23 mouse cellular contexts compared by ENCODE assay signal in genomic region chr8:104332665-104333631, GRCm38 (mm10). TPM values are rescaled to one million over a fixed set of nuclear protein-coding genes. Genes with fewer than 3 reads are reported as not detected.
DNase-seq lines count a peak whose midpoint lies in the region; ATAC-seq and TF ChIP-seq lines count a peak whose summit lies in the region.
"Had no signal": no experiment of that assay in that cellular context is flagged by ENCODE, and none has a peak within 500 bp of the region (broad histone marks: within the 10 kb centered on the region; RNA-seq: fewer than 3 reads in every experiment).

No protein-coding gene starts in this region.

- H3K27ac ChIP-seq in intestine, postnatal 0 days (ENCODE audit: low read depth, low read length) = no peak overlapping the region
- H3K27ac ChIP-seq in intestine, embryonic 16.5 days (ENCODE audit: low read length) = no peak overlapping the region
- peak overlapping the region; percentile 90 for H3K27ac ChIP-seq in bone marrow macrophage, adult 2 months (ENCODE audit: insufficient read depth, low read depth, low read length)
- H3K27ac ChIP-seq in macrophage = peak overlapping the region; percentile 76
- H3K27ac ChIP-seq: embryonic facial prominence, embryonic 15.5 days; heart, embryonic 13.5 days; midbrain, embryonic 15.5 days had no signal

- H3K79me2 ChIP-seq in macrophage (ENCODE audit: inconsistent target) = no peaks in the 10 kb centered on the region

- TF ChIP-seq CTCF in intestine, postnatal 0 days (IDR thresholded peaks at IDR 0.05; ENCODE audit: low read depth) = peak; percentile 35; the same call in 1 of the 2 replicates
- TF ChIP-seq CTCF in bone marrow macrophage, adult 2 months (IDR thresholded peaks at IDR 0.05; ENCODE audit: low read depth, low read length) = no peak

- H3K9me3 ChIP-seq in intestine, postnatal 0 days (ENCODE audit: control insufficient read depth) = no peaks in the 10 kb centered on the region
- H3K9me3 ChIP-seq in intestine, embryonic 16.5 days (ENCODE audit: control insufficient read depth, low read length) = no peaks in the 10 kb centered on the region
- H3K9me3 ChIP-seq: embryonic facial prominence, embryonic 15.5 days; heart, embryonic 13.5 days; midbrain, embryonic 15.5 days had no signal

- peak; percentile 42 for DNase-seq in 416B (ENCODE audit: low read depth)
- DNase-seq in cerebellum, postnatal 10 days = no peak
- DNase-seq in urinary bladder, adult 18-20 months (ENCODE audit: low spot score in 2 of 2) = no peak
- DNase-seq: adrenal gland, adult 8-10 months; cerebellum, adult 8-10 months; gastrocnemius, postnatal 25 days; heart, postnatal 4 days; layer of hippocampus, postnatal 36 days; retina, postnatal 1 day; thymus, postnatal 4 days had no signal

- H3K4me3 ChIP-seq in intestine, postnatal 0 days (ENCODE audit: low read depth, low read length) = no peak overlapping the region
- H3K4me3 ChIP-seq in intestine, embryonic 16.5 days (ENCODE audit: low read length) = no peak overlapping the region
- no peak overlapping the region for H3K4me3 ChIP-seq in bone marrow macrophage, adult 2 months (ENCODE audit: insufficient read depth, low read length)
- H3K4me3 ChIP-seq in macrophage (ENCODE audit: inconsistent target) = no peak overlapping the region
- H3K4me3 ChIP-seq: embryonic facial prominence, embryonic 15.5 days; heart, embryonic 13.5 days; midbrain, embryonic 15.5 days had no signal

- TF ChIP-seq POLR2A in bone marrow macrophage, adult 2 months (IDR thresholded peaks at IDR 0.05; ENCODE audit: borderline replicate concordance, low read depth, low read length) = no peak

- no peaks in the 10 kb centered on the region for H3K27me3 ChIP-seq in intestine, postnatal 0 days (replicated peaks; ENCODE audit: control insufficient read depth, insufficient read depth, low read length)
- H3K27me3 ChIP-seq in intestine, embryonic 16.5 days (replicated peaks; ENCODE audit: control insufficient read depth, insufficient read depth, low read length) = no peaks in the 10 kb centered on the region
- H3K27me3 ChIP-seq: embryonic facial prominence, embryonic 15.5 days; heart, embryonic 13.5 days; midbrain, embryonic 15.5 days had no signal

- H3K4me2 ChIP-seq in intestine, postnatal 0 days (replicated peaks; ENCODE audit: low read depth) = no peak overlapping the region
- H3K4me2 ChIP-seq in intestine, embryonic 16.5 days (ENCODE audit: low read depth, low read length) = no peak overlapping the region
- H3K4me2 ChIP-seq: embryonic facial prominence, embryonic 15.5 days; heart, embryonic 13.5 days; midbrain, embryonic 15.5 days had no signal

- 68% methylated on average over 5 of the region's 5 CpGs for WGBS in intestine, postnatal 0 days
- 76% methylated on average over 5 of the region's 5 CpGs for WGBS in intestine, embryonic 16.5 days
- WGBS in macrophage (ENCODE audit: missing documents) = 78% methylated on average over 4 of the region's 5 CpGs

- no peaks in the 10 kb centered on the region for H3K4me1 ChIP-seq in intestine, postnatal 0 days (replicated peaks; ENCODE audit: control insufficient read depth, insufficient read depth, low read length)
- H3K4me1 ChIP-seq in intestine, embryonic 16.5 days (ENCODE audit: control insufficient read depth, insufficient read depth, low read length) = no peaks in the 10 kb centered on the region
- peaks cover 15% of the 10 kb centered on the region for H3K4me1 ChIP-seq in bone marrow macrophage, adult 2 months (ENCODE audit: control insufficient read depth, insufficient read depth, low read length)
- H3K4me1 ChIP-seq: embryonic facial prominence, embryonic 15.5 days; heart, embryonic 13.5 days; midbrain, embryonic 15.5 days had no signal

- no peak for ATAC-seq in intestine, postnatal 0 days
- no peak for ATAC-seq in intestine, embryonic 16.5 days
- ATAC-seq: midbrain, embryonic 15.5 days had no signal

- no peak overlapping the region for H3K9ac ChIP-seq in intestine, postnatal 0 days (ENCODE audit: low read depth, low read length)
- no peak overlapping the region for H3K9ac ChIP-seq in intestine, embryonic 16.5 days (ENCODE audit: low read depth, low read length)
- H3K9ac ChIP-seq: embryonic facial prominence, embryonic 15.5 days; heart, embryonic 13.5 days; midbrain, embryonic 15.5 days had no signal

- H3K36me3 ChIP-seq in intestine, postnatal 0 days (ENCODE audit: control insufficient read depth, insufficient read depth) = no peaks in the 10 kb centered on the region
- no peaks in the 10 kb centered on the region for H3K36me3 ChIP-seq in intestine, embryonic 16.5 days (ENCODE audit: control insufficient read depth, insufficient read depth, low read length)
- no peaks in the 10 kb centered on the region for H3K36me3 ChIP-seq in macrophage (ENCODE audit: inconsistent target)
- H3K36me3 ChIP-seq: embryonic facial prominence, embryonic 15.5 days; heart, embryonic 13.5 days; midbrain, embryonic 15.5 days had no signal

RNA-seq across cellular contexts. Expression of gene Cmtm3, which starts 6.3 kb away (rescaled TPM):
- polyA plus RNA-seq in intestine, postnatal 0 days (2015; fragmentation: Nextera tagmentation; extraction: Ambion mirVana) = 40.3 and 40.5 TPM in 2 replicates
- 98.2 and 105 TPM in 2 replicates for polyA plus RNA-seq in intestine, embryonic 16.5 days (2015; fragmentation: Nextera tagmentation; extraction: Ambion mirVana)
- polyA plus RNA-seq in bone marrow macrophage, adult 2 months (2012; ENCODE audit: insufficient read depth, insufficient read length, missing spikeins) = 227 and 236 TPM in 2 replicates
- 100 to 1,000 TPM; 136 to 289 (median 214) TPM for total RNA-seq in macrophage (2018; cell fraction: chromatin; rRNA removed)
- total RNA-seq in macrophage (2018; cell fraction: cytosol; rRNA removed) = 100 to 1,000 TPM; 147 to 208 (median 174) TPM
- 100 to 1,000 TPM; 129 to 308 (median 202) TPM for total RNA-seq in macrophage (2018; cell fraction: nucleus; rRNA removed)
- polyA plus RNA-seq in macrophage (2018) = 170 to 223 TPM (median 206 TPM) in 3 replicates

RNA-seq across cellular contexts. Expression of gene Cmtm2b, which starts 10.9 kb away (rescaled TPM):
- not detected in 2 replicates for polyA plus RNA-seq in intestine, postnatal 0 days (2015; fragmentation: Nextera tagmentation; extraction: Ambion mirVana)
- polyA plus RNA-seq in intestine, embryonic 16.5 days (2015; fragmentation: Nextera tagmentation; extraction: Ambion mirVana) = not detected in 2 replicates
- polyA plus RNA-seq in bone marrow macrophage, adult 2 months (2012; ENCODE audit: insufficient read depth, insufficient read length, missing spikeins) = not detected in 2 replicates
- total RNA-seq in macrophage (2018; cell fraction: chromatin; rRNA removed) = not detected
- not detected for total RNA-seq in macrophage (2018; cell fraction: cytosol; rRNA removed)
- not detected for total RNA-seq in macrophage (2018; cell fraction: nucleus; rRNA removed)
- not detected in 3 replicates for polyA plus RNA-seq in macrophage (2018)
- total RNA-seq: ES-E14; gastrocnemius, postnatal 25 days; heart, postnatal 4 days; layer of hippocampus, postnatal 36 days; left cerebral cortex, postnatal 36 days; liver, adult 2 months had no signal
- polyA plus RNA-seq: embryonic facial prominence, embryonic 15.5 days; forebrain, embryonic 11.5 days; heart, embryonic 13.5 days; kidney, embryonic 14.5 days; large intestine, adult 2 months; liver, adult 2 months; midbrain, embryonic 15.5 days had no signal

RNA-seq across cellular contexts. Expression of gene Gm11020, which starts 11.6 kb away (rescaled TPM):
- not detected in 2 replicates for polyA plus RNA-seq in intestine, postnatal 0 days (2015; fragmentation: Nextera tagmentation; extraction: Ambion mirVana)
- polyA plus RNA-seq in intestine, embryonic 16.5 days (2015; fragmentation: Nextera tagmentation; extraction: Ambion mirVana) = not detected in 2 replicates
- polyA plus RNA-seq in bone marrow macrophage, adult 2 months (2012; ENCODE audit: insufficient read depth, insufficient read length, missing spikeins) = not detected in 2 replicates
- not detected for total RNA-seq in macrophage (2018; cell fraction: chromatin; rRNA removed)
- not detected for total RNA-seq in macrophage (2018; cell fraction: cytosol; rRNA removed)
- not detected for total RNA-seq in macrophage (2018; cell fraction: nucleus; rRNA removed)
- polyA plus RNA-seq in macrophage (2018) = not detected in 3 replicates
- total RNA-seq: adrenal gland, adult 8-10 months; ES-E14; gastrocnemius, postnatal 25 days; heart, postnatal 4 days; layer of hippocampus, postnatal 36 days; left cerebral cortex, postnatal 36 days; liver, adult 2 months had no signal
- polyA plus RNA-seq: embryonic facial prominence, embryonic 15.5 days; forebrain, embryonic 11.5 days; heart, embryonic 13.5 days; kidney, embryonic 14.5 days; large intestine, adult 2 months; liver, adult 2 months; midbrain, embryonic 15.5 days had no signal

RNA-seq across cellular contexts. Expression of gene Cmtm1, which starts 23.0 kb away (rescaled TPM):
- not detected in 2 replicates for polyA plus RNA-seq in intestine, postnatal 0 days (2015; fragmentation: Nextera tagmentation; extraction: Ambion mirVana)
- polyA plus RNA-seq in intestine, embryonic 16.5 days (2015; fragmentation: Nextera tagmentation; extraction: Ambion mirVana) = not detected in 2 replicates
- polyA plus RNA-seq in bone marrow macrophage, adult 2 months (2012; ENCODE audit: insufficient read depth, insufficient read length, missing spikeins) = not detected in 2 replicates
- total RNA-seq in macrophage (2018; cell fraction: chromatin; rRNA removed) = not detected
- total RNA-seq in macrophage (2018; cell fraction: cytosol; rRNA removed) = not detected
- not detected for total RNA-seq in macrophage (2018; cell fraction: nucleus; rRNA removed)
- polyA plus RNA-seq in macrophage (2018) = not detected in 3 replicates
- total RNA-seq: ES-E14; gastrocnemius, postnatal 25 days; heart, postnatal 4 days; layer of hippocampus, postnatal 36 days; left cerebral cortex, postnatal 36 days; liver, adult 2 months had no signal
- polyA plus RNA-seq: embryonic facial prominence, embryonic 15.5 days; forebrain, embryonic 11.5 days; heart, embryonic 13.5 days; kidney, embryonic 14.5 days; large intestine, adult 2 months; liver, adult 2 months; midbrain, embryonic 15.5 days had no signal

RNA-seq across cellular contexts. Expression of gene Gm45711, which starts 23.1 kb away (rescaled TPM):
- not detected in 2 replicates for polyA plus RNA-seq in intestine, postnatal 0 days (2015; fragmentation: Nextera tagmentation; extraction: Ambion mirVana)
- not detected in 2 replicates for polyA plus RNA-seq in intestine, embryonic 16.5 days (2015; fragmentation: Nextera tagmentation; extraction: Ambion mirVana)
- not detected in 2 replicates for polyA plus RNA-seq in bone marrow macrophage, adult 2 months (2012; ENCODE audit: insufficient read depth, insufficient read length, missing spikeins)
- 1 to 10 TPM in 1 of 26 experiments, not detected in 25; 1.1 TPM for total RNA-seq in macrophage (2018; cell fraction: chromatin; rRNA removed)
- not detected for total RNA-seq in macrophage (2018; cell fraction: cytosol; rRNA removed)
- total RNA-seq in macrophage (2018; cell fraction: nucleus; rRNA removed) = not detected
- polyA plus RNA-seq in macrophage (2018) = not detected in 3 replicates
- total RNA-seq: ES-E14; gastrocnemius, postnatal 25 days; heart, postnatal 4 days; layer of hippocampus, postnatal 36 days; left cerebral cortex, postnatal 36 days; liver, adult 2 months had no signal
- polyA plus RNA-seq: embryonic facial prominence, embryonic 15.5 days; forebrain, embryonic 11.5 days; heart, embryonic 13.5 days; kidney, embryonic 14.5 days; large intestine, adult 2 months; liver, adult 2 months; midbrain, embryonic 15.5 days had no signal

Comparison
In these comparisons a context has a peak if more than half of its experiments do, and no peak if none do; other contexts are left out.
1. H3K27ac ChIP-seq: peak in bone marrow macrophage, adult 2 months (single experiment) and macrophage (single experiment); none in intestine, postnatal 0 days (single experiment) and intestine, embryonic 16.5 days (single experiment).